Mouse (Mus musculus) liver, embryonic 16.5 days (tissue): Measurements from ENCODE around the gene Ptpn22. TPM values are rescaled to one million over a fixed set of nuclear protein-coding genes. Genes with fewer than 3 reads are reported as not detected.
"Not testable (repeated sequence)": the region's sequence is repeated elsewhere in the genome, so short reads cannot be mapped to it uniquely, and the experiment has no call there.

Experiments
- ATAC-seq: fragments of 200-750 bp; cut with Nextera tagmentation; 2 replicates; pipeline ENCODE4 v1.8.0; 2017; ENCODE audit warnings: low read depth, mild to moderate bottlenecking, moderate number of reproducible peaks, moderate library complexity
- H3K27ac ChIP-seq: fragments of 300-500 bp; sonication (generic); 2 replicates; pipeline ENCODE4 v1.5.1; 2014; ENCODE audit warnings: mild to moderate bottlenecking, low read length
- H3K27me3 ChIP-seq: fragments of 300-500 bp; sonication (generic); 2 replicates; pipeline ENCODE4 v1.6.1; 2014; ENCODE audit warnings: low read depth, low read length, mixed read lengths; ENCODE audit not compliant: control insufficient read depth, insufficient read depth
- H3K36me3 ChIP-seq: fragments of 300-500 bp; sonication (generic); 2 replicates; pipeline ENCODE4 v1.6.1; 2014; ENCODE audit warnings: mild to moderate bottlenecking; ENCODE audit not compliant: control insufficient read depth, insufficient read depth
- H3K4me1 ChIP-seq: fragments of 300-500 bp; sonication (generic); 2 replicates; pipeline ENCODE4 v1.6.1; 2014; ENCODE audit warnings: low read depth, low read length, mixed read lengths; ENCODE audit not compliant: control insufficient read depth
- H3K4me2 ChIP-seq: fragments of 300-500 bp; sonication (generic); 2 replicates; pipeline ENCODE4 v1.6.1; 2014; ENCODE audit warnings: low read depth, low read length, mixed read lengths
- H3K4me3 ChIP-seq: fragments of 300-500 bp; sonication (generic); 2 replicates; pipeline ENCODE4 v1.5.1; 2014; ENCODE audit warnings: low read depth, mild to moderate bottlenecking, low read length
- H3K9ac ChIP-seq: fragments of 300-500 bp; sonication (generic); 2 replicates; pipeline ENCODE4 v1.6.1; 2014; ENCODE audit warnings: low read depth, low read length
- H3K9me3 ChIP-seq: fragments of 300-500 bp; sonication (generic); replicated peaks from 2 replicates; pipeline ENCODE4 v1.6.1; 2016; ENCODE audit warnings: low read length; ENCODE audit not compliant: control insufficient read depth
- WGBS: fragments of 180-500 bp; shearing (Covaris S2); extraction: QIAGEN DNeasy Blood & Tissue Kit; methylation state at CpG from one replicate; pipeline ENCODE4 v1.1.7; 2014; ENCODE audit not compliant: insufficient replicate concordance; 5-methylcytosine and 5-hydroxymethylcytosine counted together
- polyA plus RNA-seq: library from polyadenylated mRNA; unstranded; fragments of >200 nt; fragmentation: Nextera tagmentation; extraction: Ambion mirVana; gene quantifications from 2 replicates; pipeline ENCODE4 v1.2.1, GENCODE M21; 2015

Gene Ptpn22
- polyA plus RNA-seq, 1 experiment from 2014 or later, result 3.8 TPM

- H3K9me3 ChIP-seq, result no peaks in the 10 kb centered on the region
- H3K36me3 ChIP-seq, result no peaks in the 10 kb centered on the region
- WGBS, result 71% methylated on average over 6 of the region's 6 CpGs
- peaks cover 12% of the 10 kb centered on the region for H3K4me1 ChIP-seq
- H3K4me2 ChIP-seq, result no peak overlapping the region
- no peaks in the 10 kb centered on the region for H3K27me3 ChIP-seq
- no peak for ATAC-seq
- H3K4me3 ChIP-seq, result no peak overlapping the region
- H3K27ac ChIP-seq, result no peak overlapping the region
- no peak overlapping the region for H3K9ac ChIP-seq
Observed at GRCm38 (mm10) chr3:103835272-103835950, 24.2 kb upstream of the Ptpn22 start.

- Histone ChIP-seq H3K9ac (no peak overlapping the region), H3K9me3 (no peaks in the 10 kb centered on the region), H3K27me3 (no peaks in the 10 kb centered on the region), H3K4me1 (peaks cover 12% of the 10 kb centered on the region), H3K36me3 (no peaks in the 10 kb centered on the region), H3K4me3 (no peak overlapping the region), H3K4me2 (no peak overlapping the region), H3K27ac (no peak overlapping the region)
- no peak for ATAC-seq
- 69% methylated on average over 10 of the region's 10 CpGs for WGBS
Observed at GRCm38 (mm10) chr3:103835951-103836310, 23.7 kb upstream of the Ptpn22 start.

GRCm38 (mm10) chr3:103836453-103836852, 23.1 kb upstream of the Ptpn22 start:
- H3K36me3 ChIP-seq, result no peaks in the 10 kb centered on the region
- H3K9me3 ChIP-seq, result no peaks in the 10 kb centered on the region
- no peak overlapping the region for H3K4me3 ChIP-seq
- ATAC-seq, result no peak
- H3K27me3 ChIP-seq, result no peaks in the 10 kb centered on the region
- no peak overlapping the region for H3K4me2 ChIP-seq
- peaks cover 12% of the 10 kb centered on the region for H3K4me1 ChIP-seq
- WGBS, result 88% methylated on average over 5 of the region's 5 CpGs
- no peak overlapping the region for H3K9ac ChIP-seq
- H3K27ac ChIP-seq, result no peak overlapping the region

GRCm38 (mm10) chr3:103839711-103840110, 19.9 kb upstream of the Ptpn22 start:
- no peaks in the 10 kb centered on the region for H3K9me3 ChIP-seq
- 78% methylated on average over 6 of the region's 6 CpGs for WGBS
- no peaks in the 10 kb centered on the region for H3K36me3 ChIP-seq
- no peak overlapping the region for H3K9ac ChIP-seq
- H3K4me2 ChIP-seq, result no peak overlapping the region
- H3K27me3 ChIP-seq, result no peaks in the 10 kb centered on the region
- H3K27ac ChIP-seq, result no peak overlapping the region
- H3K4me1 ChIP-seq, result no peaks in the 10 kb centered on the region
- ATAC-seq, result no peak
- H3K4me3 ChIP-seq, result no peak overlapping the region

GRCm38 (mm10) chr3:103840195-103840594, 19.4 kb upstream of the Ptpn22 start:
- not testable (repeated sequence) for H3K9me3 ChIP-seq, H3K4me2 ChIP-seq, H3K4me1 ChIP-seq, H3K27ac ChIP-seq, H3K36me3 ChIP-seq, H3K9ac ChIP-seq, H3K27me3 ChIP-seq, H3K4me3 ChIP-seq, ATAC-seq
- 66% methylated on average over 3 of the region's 3 CpGs for WGBS

- 56% methylated on average over 6 of the region's 7 CpGs for WGBS
- not testable (repeated sequence) for H3K4me2 ChIP-seq, H3K4me1 ChIP-seq, H3K36me3 ChIP-seq, H3K4me3 ChIP-seq, H3K9ac ChIP-seq, ATAC-seq, H3K27me3 ChIP-seq, H3K9me3 ChIP-seq, H3K27ac ChIP-seq
Observed at GRCm38 (mm10) chr3:103840946-103841345, 18.6 kb upstream of the Ptpn22 start.

GRCm38 (mm10) chr3:103850644-103851363, 8.8 kb upstream of the Ptpn22 start:
- 49% methylated on average over 9 of the region's 9 CpGs for WGBS
- no peaks in the 10 kb centered on the region for H3K9me3 ChIP-seq
- no peak overlapping the region for H3K27ac ChIP-seq
- H3K4me2 ChIP-seq, result no peak overlapping the region
- no peaks in the 10 kb centered on the region; the same call in 1 of the 2 replicates for H3K4me1 ChIP-seq
- H3K36me3 ChIP-seq, result no peaks in the 10 kb centered on the region
- no peak overlapping the region for H3K4me3 ChIP-seq
- no peak overlapping the region for H3K9ac ChIP-seq
- ATAC-seq, result no peak
- H3K27me3 ChIP-seq, result no peaks in the 10 kb centered on the region

- Histone ChIP-seq H3K4me1 (no peaks in the 10 kb centered on the region; the same call in 1 of the 2 replicates), H3K9ac (no peak overlapping the region), H3K27me3 (no peaks in the 10 kb centered on the region), H3K4me3 (no peak overlapping the region), H3K9me3 (no peaks in the 10 kb centered on the region), H3K27ac (no peak overlapping the region), H3K4me2 (no peak overlapping the region), H3K36me3 (no peaks in the 10 kb centered on the region)
- no peak for ATAC-seq
- WGBS, result 78% methylated on average over 6 of the region's 6 CpGs
Observed at GRCm38 (mm10) chr3:103851481-103851880, 8.1 kb upstream of the Ptpn22 start.

GRCm38 (mm10) chr3:103851882-103852281, 7.7 kb upstream of the Ptpn22 start:
- no peaks in the 10 kb centered on the region for H3K36me3 ChIP-seq
- H3K4me1 ChIP-seq, result no peaks in the 10 kb centered on the region; the same call in 1 of the 2 replicates
- no peaks in the 10 kb centered on the region for H3K27me3 ChIP-seq
- H3K4me3 ChIP-seq, result no peak overlapping the region
- no peak overlapping the region for H3K9ac ChIP-seq
- 70% methylated on average over 8 of the region's 8 CpGs for WGBS
- H3K27ac ChIP-seq, result no peak overlapping the region
- H3K9me3 ChIP-seq, result no peaks in the 10 kb centered on the region
- no peak for ATAC-seq
- no peak overlapping the region for H3K4me2 ChIP-seq
